23 mouse cellular contexts compared by ENCODE assay signal in the genomic region with DNA sequence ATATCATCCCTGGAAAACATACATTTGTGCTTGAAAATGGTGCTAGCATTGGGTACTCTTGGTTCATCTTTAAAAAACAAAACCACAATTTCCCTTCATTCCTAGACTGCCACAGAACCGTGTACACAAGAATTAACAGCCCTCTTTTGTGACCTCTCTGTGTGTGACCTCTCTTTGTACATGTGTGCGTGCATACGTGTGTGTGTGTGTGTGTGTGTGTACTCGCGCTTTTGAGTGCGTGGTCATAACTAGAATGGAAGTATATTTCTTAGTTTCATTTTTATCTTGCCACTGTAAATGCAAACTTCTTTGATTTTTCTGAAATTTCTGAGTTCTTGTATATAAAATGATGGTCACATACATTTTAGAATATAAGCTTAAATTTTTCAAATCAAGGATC.
DNase-seq lines count a peak whose midpoint lies in the region; ATAC-seq and TF ChIP-seq lines count a peak whose summit lies in the region.
"Had no signal": no experiment of that assay in that cellular context is flagged by ENCODE, and none has a peak within 500 bp of the region (broad histone marks: within the 10 kb centered on the region; RNA-seq: fewer than 3 reads in every experiment).

No protein-coding gene starts in this region.

- H3K4me3 ChIP-seq in layer of hippocampus, adult 2 months = no peak overlapping the region
- peak overlapping the region in 1 of 3 experiments; percentile 13 for H3K4me3 ChIP-seq in CH12.LX (replicated peaks in 1 of 3; ENCODE audit: low read depth in 2 of 3, low read length in 2 of 3, poor library complexity in 1 of 3)
- no peak overlapping the region for H3K4me3 ChIP-seq in limb, embryonic 10.5 days
- H3K4me3 ChIP-seq: gastrocnemius, adult 2 months; heart, embryonic 12.5 days; heart, embryonic 15.5 days; hindbrain, embryonic 10.5 days; hindbrain, embryonic 13.5 days had no signal

- H3K4me1 ChIP-seq in CH12.LX (ENCODE audit: control insufficient read depth in 1 of 2, insufficient read depth in 2 of 2) = peaks cover 12 to 83% of the 10 kb centered on the region in 2 experiments; a peak in 3 of 4 replicates
- peaks cover 11% of the 10 kb centered on the region; the same call in 1 of the 2 replicates for H3K4me1 ChIP-seq in limb, embryonic 10.5 days

- in situ Hi-C loops in CH12.LX (cut with MboI; ENCODE audit: low pct_ligation_motif_present, low pct_unique_long_range_greater_than_20kb, low sequenced_read_pairs) = loop anchor here (10.0 to 25.0 kb wide), 3 partner anchors 65 to 267 kb away; partner anchors contain the start of gene Gnaq

- H3K9ac ChIP-seq in CH12.LX (ENCODE audit: insufficient read depth, low read depth) = peak overlapping the region; percentile 91
- H3K9ac ChIP-seq: forebrain, postnatal 0 days; heart, embryonic 12.5 days; heart, embryonic 15.5 days; hindbrain, embryonic 13.5 days had no signal

- no peak for TF ChIP-seq POLR2A in CH12.LX (IDR thresholded peaks at IDR 0.05; ENCODE audit: low read depth, low read length)

- H3K4me2 ChIP-seq in CH12.LX (ENCODE audit: insufficient read depth, low read depth, poor library complexity, severe bottlenecking) = peak overlapping the region; percentile 96
- H3K4me2 ChIP-seq: heart, embryonic 12.5 days; hindbrain, embryonic 13.5 days had no signal

- no peak for TF ChIP-seq CTCF in layer of hippocampus, adult 2 months (conservative IDR thresholded peaks at IDR 0.05)
- TF ChIP-seq CTCF in CH12.LX (conservative IDR thresholded peaks at IDR 0.05 in 1 of 2, IDR thresholded peaks at IDR 0.05 in 1 of 2; ENCODE audit: low read depth in 2 of 2, low read length in 2 of 2) = no peak

- H3K9me3 ChIP-seq in CH12.LX (replicated peaks; ENCODE audit: low read length) = no peaks in the 10 kb centered on the region
- H3K9me3 ChIP-seq in limb, embryonic 10.5 days (replicated peaks) = no peaks in the 10 kb centered on the region
- H3K9me3 ChIP-seq: heart, embryonic 12.5 days; heart, embryonic 15.5 days; hindbrain, embryonic 10.5 days; hindbrain, embryonic 13.5 days had no signal

- TF ChIP-seq RAD21 in CH12.LX (IDR thresholded peaks at IDR 0.05; ENCODE audit: low read depth, low read length) = no peak

- no peak for DNase-seq in layer of hippocampus, adult 2 months (ENCODE audit: low spot score in 2 of 2)
- DNase-seq in layer of hippocampus, adult 9-11 months = no peak
- DNase-seq in CH12.LX (ENCODE audit: extremely low read depth) = no peak
- DNase-seq in limb, embryonic 10.5 days (ENCODE audit: low spot score) = no peak
- DNase-seq in cerebellum, adult 9-11 months = no peak
- no peak for DNase-seq in left cerebral cortex, adult 8-10 months (ENCODE audit: low spot score in 2 of 2)
- DNase-seq: adrenal gland, adult 8-10 months; adrenal gland, postnatal 25 days; B cell, adult 2 months; cerebellum, adult 11-12 months; cerebellum, adult 8-10 months; cerebellum, postnatal 14 days; forebrain, postnatal 0 days; gastrocnemius, adult 2 months; gastrocnemius, postnatal 14 days; heart, postnatal 36 days had no signal

- H3K27me3 ChIP-seq in CH12.LX (replicated peaks) = no peaks in the 10 kb centered on the region
- no peaks in the 10 kb centered on the region for H3K27me3 ChIP-seq in limb, embryonic 10.5 days (ENCODE audit: low read depth, poor library complexity, severe bottlenecking)
- H3K27me3 ChIP-seq: heart, embryonic 12.5 days; heart, embryonic 15.5 days; hindbrain, embryonic 13.5 days had no signal

- 0 out of 2 replicates have a peak, but pooled peaks cover 3% of the 10 kb centered on the region for H3K79me2 ChIP-seq in CH12.LX (replicated peaks; ENCODE audit: control insufficient read depth, extremely low read depth, insufficient read depth, poor library complexity, severe bottlenecking)

- 91% methylated on average over 6 of the region's 6 CpGs for WGBS in limb, embryonic 10.5 days

- peak overlapping the region; percentile 63; the same call in 1 of the 2 replicates for H3K27ac ChIP-seq in layer of hippocampus, adult 2 months
- H3K27ac ChIP-seq in CH12.LX (ENCODE audit: insufficient read depth, low read depth) = peak overlapping the region; percentile 86; the same call in 1 of the 2 replicates
- H3K27ac ChIP-seq in limb, embryonic 10.5 days = no peak overlapping the region
- H3K27ac ChIP-seq: hindbrain, embryonic 10.5 days; hindbrain, embryonic 13.5 days had no signal

- ATAC-seq in inflammation-experienced regulatory T-cells, adult 6 months = peak; percentile 10
- ATAC-seq: forebrain, embryonic 14.5 days; forebrain, postnatal 0 days; hindbrain, embryonic 16.5 days had no signal

- dilution Hi-C loops in CH12.LX (cut with MboI; ENCODE audit: extremely low pct_ligation_motif_present, extremely low pct_unique_long_range_greater_than_20kb, low sequenced_read_pairs) = no loop called here

- peak; percentile 58 for TF ChIP-seq EP300 in CH12.LX (IDR thresholded peaks at IDR 0.05; ENCODE audit: low read length)

- peaks cover 2 to 19% of the 10 kb centered on the region in 2 experiments for H3K36me3 ChIP-seq in CH12.LX (replicated peaks in 1 of 2; ENCODE audit: control insufficient read depth in 1 of 2, insufficient read depth in 1 of 2, low read length in 1 of 2)
- H3K36me3 ChIP-seq in limb, embryonic 10.5 days = 0 out of 2 replicates have a peak, but pooled peaks cover 10% of the 10 kb centered on the region

TF ChIP-seq in CH12.LX, 34 proteins besides CTCF, POLR2A, EP300 and RAD21:
- TF ChIP-seq MAZ (IDR thresholded peaks at IDR 0.05; ENCODE audit: low read depth, low read length) (0 out of 2 replicates have a peak, but pooled peaks have one; percentile 21), JUN (IDR thresholded peaks at IDR 0.05; ENCODE audit: insufficient read depth, low read depth, low read length) (peak; percentile 14; the same call in 1 of the 2 replicates), MYC (IDR thresholded peaks at IDR 0.05; ENCODE audit: low read depth, low read length) (no peak), CHD2 (IDR thresholded peaks at IDR 0.05; ENCODE audit: low read length) (0 out of 2 replicates have a peak, but pooled peaks have one; percentile 16), BHLHE40 (IDR thresholded peaks at IDR 0.05; ENCODE audit: low read depth, low read length) (peak; percentile 27; the same call in 1 of the 2 replicates), POLR2AphosphoS2 (IDR thresholded peaks at IDR 0.05; ENCODE audit: low read depth, low read length) (no peak), JUND (conservative IDR thresholded peaks at IDR 0.05; ENCODE audit: low read depth, low read length) (peak; percentile 60), IRF4 (IDR thresholded peaks at IDR 0.05; ENCODE audit: low read depth, low read length) (peak; percentile 76), UBTF (IDR thresholded peaks at IDR 0.05; ENCODE audit: low read depth, low read length) (no peak), HCFC1 (IDR thresholded peaks at IDR 0.05; ENCODE audit: low read depth, low read length) (no peak)
